Mouse (Mus musculus) left cerebral cortex, postnatal 4 days (tissue): Measurements from ENCODE around the gene Ccdc175. TPM values are rescaled to one million over a fixed set of nuclear protein-coding genes. Genes with fewer than 3 reads are reported as not detected.

Experiments
- DNase-seq: peaks from one replicate; pipeline ENCODE4 v3.0.0-alpha.2; 2022
- intact Hi-C: fragments of 180-260 bp; cut with DNase I; formaldehyde crosslinking; loops from one replicate; pipeline ENCODE4 v1.15.1; 2025
- total RNA-seq, 2 experiments: library from RNA; stranded (reverse); gene quantifications; 2 replicates each; pipeline ENCODE4 v1.2.3; 2021

The Ccdc175 gene
- not detected for total RNA-seq

DNA sequence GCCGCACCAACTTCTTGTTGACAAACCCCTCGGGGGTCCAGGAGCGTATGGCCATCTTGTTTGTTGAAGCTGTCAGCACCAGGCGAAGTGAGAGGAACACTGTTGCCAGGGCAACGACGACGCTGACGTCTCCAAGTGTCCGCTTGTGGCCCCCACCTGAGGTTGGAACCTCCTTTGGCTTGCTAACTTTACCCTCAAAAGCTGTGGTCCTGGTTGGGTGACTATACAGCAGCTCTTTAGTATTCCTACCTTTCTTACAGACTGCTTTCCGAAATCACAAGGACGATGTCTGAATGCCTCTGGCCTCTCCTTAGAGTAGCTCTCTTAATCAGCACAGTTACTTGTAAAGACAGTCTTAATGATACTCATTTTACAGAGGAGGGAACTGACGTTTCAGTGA lies at the start of gene Ccdc175:
Ccdc175 (minus strand) TSS at position 101 of the 400 bp plus-strand sequence.
- DNase-seq, result no peak
- intact Hi-C loops, result no loop called here

- no peak for DNase-seq
- intact Hi-C loops, result no loop called here
These were observed 49.3 kb upstream of the Ccdc175 start for GRCm38 (mm10) chr12:72234151-72234550.

- DNase-seq, result peak; percentile 72
- intact Hi-C loops, result no loop called here
These were observed 48.3 kb upstream of the Ccdc175 start for GRCm38 (mm10) chr12:72232826-72233790.

- no peak for DNase-seq
- intact Hi-C loops, result no loop called here
These were observed 47.3 kb upstream of the Ccdc175 start for GRCm38 (mm10) chr12:72232176-72232575.

DNA sequence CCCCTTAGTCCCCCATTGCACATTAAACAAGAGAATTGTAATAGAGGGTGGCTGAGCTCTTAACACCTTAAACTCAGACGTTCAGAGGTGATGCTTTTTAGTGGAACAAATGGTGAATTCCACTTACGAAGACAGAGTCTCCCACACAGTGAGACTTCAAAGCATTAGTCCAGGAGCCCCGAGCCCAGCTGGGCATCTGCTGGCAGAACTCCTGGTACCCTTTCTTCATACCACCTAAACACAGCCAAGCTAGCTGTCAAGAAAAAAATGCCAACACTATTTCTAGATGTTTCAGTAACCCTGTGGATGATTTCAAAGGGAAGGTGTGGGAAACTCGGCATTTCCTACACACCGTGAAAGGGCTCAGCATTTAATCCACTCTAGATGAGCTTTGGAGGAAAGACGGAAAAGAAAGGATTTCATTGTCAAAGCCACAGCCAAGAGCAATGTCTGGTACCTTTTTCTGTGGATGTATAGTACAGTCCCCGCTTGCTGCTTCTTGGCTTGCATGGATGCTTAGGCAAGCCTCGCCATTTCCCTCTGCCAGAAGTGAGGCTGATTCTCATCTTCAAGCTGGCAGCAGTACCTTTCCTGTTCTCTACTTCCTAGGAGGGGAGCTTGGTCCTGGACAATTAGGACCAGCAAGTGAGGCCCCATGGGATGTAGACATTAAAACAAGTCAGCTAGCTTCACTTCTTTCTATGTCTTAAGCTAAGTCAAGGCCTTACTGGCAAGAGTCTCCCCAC lies 44.8 kb upstream of the Ccdc175 start:
- DNase-seq, result no peak
- intact Hi-C loops, result no loop called here

GRCm38 (mm10) chr12:72227731-72228130 lies 42.9 kb upstream of the Ccdc175 start:
- intact Hi-C loops, result no loop called here
- no peak for DNase-seq

DNA sequence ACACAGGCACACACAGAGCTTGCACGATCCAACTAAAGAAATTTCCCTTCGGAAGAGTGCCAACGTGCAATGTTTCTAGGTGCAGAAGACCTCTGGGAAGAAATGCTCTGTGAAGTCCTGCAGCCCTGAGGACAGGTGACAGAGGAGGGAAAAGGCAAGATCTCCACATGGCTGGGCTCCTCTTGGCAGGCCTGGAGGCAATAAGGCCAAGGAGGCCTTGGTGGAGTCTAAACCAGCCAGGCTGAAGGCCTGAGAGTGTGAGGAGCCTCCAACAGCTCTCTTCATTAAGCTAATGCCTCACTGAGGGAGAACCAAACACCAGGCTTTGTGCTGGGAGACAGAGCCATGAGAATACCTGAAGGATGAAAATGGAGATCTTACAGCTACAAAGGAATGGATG lies 40.5 kb upstream of the Ccdc175 start:
- no peak for DNase-seq
- intact Hi-C loops, result no loop called here

DNA sequence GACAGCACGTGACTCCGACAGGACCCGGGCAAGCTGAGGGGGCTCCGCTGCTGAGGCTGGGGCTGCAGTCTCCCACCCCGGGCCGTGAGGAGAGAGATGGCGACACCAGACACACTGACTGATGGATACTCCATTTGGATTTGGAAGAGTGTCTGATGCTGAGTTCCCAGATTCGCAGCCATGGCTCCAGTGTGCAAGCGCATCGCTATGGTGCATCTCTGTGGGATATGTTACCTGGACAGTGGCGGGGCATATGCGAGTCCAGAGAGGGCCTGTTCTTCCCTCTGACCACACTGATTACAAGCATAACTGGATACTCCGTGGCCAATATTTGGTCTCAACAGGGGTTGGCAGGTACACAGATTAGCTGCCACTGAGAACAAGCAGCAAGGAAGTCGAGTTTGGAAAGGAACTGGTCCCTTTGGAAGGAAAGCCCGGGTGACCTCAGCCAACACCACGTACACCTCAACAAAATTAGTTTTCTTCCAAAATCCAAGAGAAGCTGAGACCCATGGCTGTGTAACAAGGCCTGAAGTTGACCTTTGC lies 38.8 kb upstream of the Ccdc175 start:
- no peak for DNase-seq
- intact Hi-C loops, result no loop called here

- intact Hi-C loops, result no loop called here
- DNase-seq, result no peak
These were observed 28.7 kb upstream of the Ccdc175 start for GRCm38 (mm10) chr12:72213554-72213953.

DNA sequence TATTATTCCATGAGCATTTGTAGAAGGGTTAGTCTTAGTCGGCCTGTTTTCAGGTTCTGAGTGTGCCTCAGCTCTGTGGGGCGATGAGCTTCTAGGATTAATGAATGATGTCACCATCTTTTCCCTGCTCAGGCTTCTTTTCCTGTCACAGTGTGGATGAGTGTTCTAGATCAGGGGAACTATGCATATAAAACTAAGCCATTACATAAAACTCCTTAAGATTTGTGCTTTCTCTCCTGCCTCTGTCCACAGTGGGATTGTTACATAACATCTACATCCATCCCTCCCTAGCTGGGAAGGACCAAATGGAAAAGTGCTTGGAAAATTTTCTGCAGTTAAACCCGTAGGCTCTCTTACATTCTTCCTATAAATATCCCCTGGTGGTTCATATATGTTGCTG lies 16.0 kb upstream of the Ccdc175 start:
- DNase-seq, result no peak
- intact Hi-C loops, result no loop called here

GRCm38 (mm10) chr12:72197925-72198486 lies 13.2 kb upstream of the Ccdc175 start:
- peak; percentile 88 for DNase-seq
- intact Hi-C loops, result no loop called here

GRCm38 (mm10) chr12:72197434-72197833 lies 12.6 kb upstream of the Ccdc175 start:
- DNase-seq, result no peak
- intact Hi-C loops, result no loop called here

- no peak for DNase-seq
- intact Hi-C loops, result no loop called here
These were observed 5.3 kb downstream of the Ccdc175 start for GRCm38 (mm10) chr12:72179561-72179960.

DNA sequence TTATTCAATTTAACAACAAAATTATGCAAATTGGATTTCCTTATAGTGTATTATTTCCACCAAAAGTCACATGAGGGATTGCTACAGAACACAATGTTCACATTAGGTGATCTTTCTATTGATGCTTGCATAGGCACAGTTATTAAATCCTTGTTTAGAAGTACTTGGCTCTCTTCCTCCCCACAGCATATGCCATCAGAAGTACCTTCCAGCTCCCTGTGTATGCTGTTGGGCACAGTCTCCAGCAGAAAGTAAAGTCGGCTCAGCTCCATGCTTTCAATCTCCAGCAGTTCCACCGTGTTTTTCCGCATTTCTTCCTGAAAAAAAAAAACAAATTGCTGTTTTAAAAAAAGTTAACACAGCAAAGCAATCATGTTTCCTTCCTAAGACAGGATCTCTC lies 6.5 kb downstream of the Ccdc175 start:
- no peak for DNase-seq
- intact Hi-C loops, result no loop called here

DNA sequence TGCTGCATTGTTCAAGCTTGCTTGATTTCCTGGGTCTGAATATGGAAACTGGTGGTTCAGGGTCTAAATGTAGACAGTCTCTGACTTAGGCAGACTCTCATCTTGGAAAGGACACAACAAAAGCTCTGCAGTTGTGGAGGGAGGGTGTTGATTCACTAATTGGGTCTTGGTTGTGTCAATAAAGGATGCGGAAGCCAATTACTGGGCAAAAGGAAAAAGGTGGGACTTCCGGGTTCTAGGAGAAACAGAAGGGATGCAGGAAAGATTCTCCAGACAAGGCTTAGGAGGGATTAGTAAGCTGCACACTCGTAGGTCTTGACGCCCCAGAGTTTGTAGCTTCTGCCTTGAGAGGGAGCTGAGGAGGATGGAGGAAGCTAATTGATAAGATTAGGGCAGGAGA lies 26.4 kb downstream of the Ccdc175 start:
- DNase-seq, result no peak
- intact Hi-C loops, result no loop called here

GRCm38 (mm10) chr12:72150786-72151185 lies 34.0 kb downstream of the Ccdc175 start:
- intact Hi-C loops, result no loop called here

GRCm38 (mm10) chr12:72129203-72129602 lies 55.6 kb downstream of the Ccdc175 start:
- intact Hi-C loops, result no loop called here
- no peak for DNase-seq

More at GRCm38 (mm10) chr12:72150786-72151185, 34.0 kb downstream of the Ccdc175 start:
- DNase-seq, result peak; percentile 3

- no peak for DNase-seq
- intact Hi-C loops, result no loop called here
These were observed 69.0 kb downstream of the Ccdc175 start for GRCm38 (mm10) chr12:72115686-72116345.

DNA sequence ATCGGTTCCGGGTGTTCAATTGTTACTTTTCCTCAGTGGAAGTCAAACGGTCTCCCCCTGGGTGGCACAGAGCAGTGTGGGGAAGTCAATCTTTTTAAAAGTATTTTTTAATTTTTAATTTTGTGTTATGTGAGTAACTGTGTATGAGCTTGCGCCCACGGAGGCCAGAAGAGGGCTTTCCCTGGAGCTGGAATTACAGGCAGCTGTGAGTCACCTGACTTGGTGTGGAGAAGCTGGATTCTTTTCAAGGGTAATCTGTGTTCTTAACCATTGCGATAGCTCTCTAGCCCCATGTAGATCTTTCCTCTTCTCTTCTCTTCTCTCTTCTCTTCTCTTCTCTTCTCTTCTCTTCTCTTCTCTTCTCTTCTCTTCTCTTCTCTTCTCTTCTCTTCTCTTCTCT lies 69.7 kb downstream of the Ccdc175 start:
- intact Hi-C loops, result no loop called here

DNA sequence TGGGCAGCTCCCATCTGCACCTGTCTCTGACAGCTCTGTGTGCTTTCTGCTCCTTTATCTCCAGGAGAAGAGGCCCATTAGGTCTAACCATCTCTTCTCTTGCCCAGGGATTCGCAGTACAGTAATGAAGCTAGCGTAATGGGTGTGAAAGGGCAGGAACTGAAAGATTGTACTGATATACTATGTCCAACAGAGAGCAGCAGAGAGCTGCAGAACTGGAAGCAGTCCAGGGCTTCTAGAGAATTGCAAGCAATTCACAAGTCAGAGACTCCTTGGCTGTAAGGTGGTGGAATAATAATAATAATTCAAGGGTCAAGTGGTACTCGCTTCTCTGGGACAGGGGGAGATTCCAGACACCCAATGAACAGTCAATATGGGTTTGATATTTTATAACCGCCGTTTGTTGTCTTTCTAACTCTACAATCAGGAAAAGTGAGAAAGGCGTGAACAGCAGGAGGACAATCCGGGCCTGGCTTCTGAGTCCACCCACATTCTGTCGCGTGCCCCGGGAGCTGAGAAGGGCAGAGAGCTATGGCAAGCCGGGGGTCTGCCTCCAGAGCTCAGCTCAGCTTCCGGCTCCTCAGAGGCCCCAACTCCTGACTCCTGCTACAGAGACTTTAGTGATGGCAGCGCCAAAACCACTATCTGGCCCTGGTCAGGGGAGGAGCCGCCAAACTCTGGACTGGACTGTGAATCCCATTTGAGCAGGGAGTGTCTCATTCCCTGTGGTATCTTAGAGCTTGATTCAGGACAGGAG lies 80.1 kb downstream of the Ccdc175 start:
- DNase-seq, result peak; percentile 74
- intact Hi-C loops, result loop anchor here (5.0 to 10.0 kb wide), 3 partner anchors 113 to 550 kb away; no protein-coding TSS in a partner anchor

More for the DNA sequence above, 69.7 kb downstream of the Ccdc175 start:
- no peak for DNase-seq
